Mouse (Mus musculus): Measurements from ENCODE around the gene Gm26897. TPM values are rescaled to one million over a fixed set of nuclear protein-coding genes. Genes with fewer than 3 reads are reported as not detected.

Gene Gm26897
- not detected for polyA plus RNA-seq (2014; fragmentation: Illumina TruSeq; extraction: RNeasy Lipid Tissue Mini Kit (QIAGEN cat#74804); ENCODE audit: low read depth, low replicate concordance)

GRCm38 (mm10) chr5:111733851-111734250 lies at the start of gene Gm26897:
Gene Gm26897, plus strand, starts transcription at chr5:111733924.

